Mouse (Mus musculus): ENCODE data around the gene Bcl2.

- TF ChIP-seq POLR2A (IDR thresholded peaks at IDR 0.05; ENCODE audit: insufficient read depth, low read depth, low read length), result no peak
- no peak for TF ChIP-seq EP300 (IDR thresholded peaks at IDR 0.05; ENCODE audit: insufficient read depth, low read depth, low read length)
- no peak for TF ChIP-seq CTCF (IDR thresholded peaks at IDR 0.05)
Observed at GRCm38 (mm10) chr1:106569674-106570073, 144.4 kb downstream of the Bcl2 start.

Data from heart, adult 2 months (tissue).